Mouse (Mus musculus) adrenal gland, postnatal 14 days (tissue): ENCODE measurements around the gene Ppp4r3a. TPM values are rescaled to one million over a fixed set of nuclear protein-coding genes. Genes with fewer than 3 reads are reported as not detected.
"Not testable (repeated sequence)": the region's sequence is repeated elsewhere in the genome, so short reads cannot be mapped to it uniquely, and the experiment has no call there.

Source experiments
- DNase-seq: peaks from one replicate; pipeline ENCODE4 v3.0.0; 2021; ENCODE audit warnings: mixed read lengths
- long read RNA-seq, 2 experiments: library from polyadenylated mRNA; stranded (forward); transcript quantifications; one replicate each; pipeline ENCODE4 v2.0.0; 2021
- total RNA-seq: library from RNA; stranded (reverse); gene quantifications from 2 replicates; pipeline ENCODE4 v1.2.3, GENCODE M21; 2021

Gene Ppp4r3a
- total RNA-seq = 62.4 and 62.7 TPM in 2 replicates
- long read RNA-seq, experiment 1, full-length matches to known transcripts = 7 of 38 reads
- long read RNA-seq, experiment 1, partial matches to known transcripts = 7 of 38 reads
- long read RNA-seq, experiment 1, other reads (novel, unspliced or antisense) = 24 of 38 reads
- long read RNA-seq, experiment 2, full-length matches to known transcripts = 3 of 31 reads
- long read RNA-seq, experiment 2, partial matches to known transcripts = 5 of 31 reads
- long read RNA-seq, experiment 2, other reads (novel, unspliced or antisense) = 23 of 31 reads

GRCm38 (mm10) chr12:101083076-101083838 lies at the start of gene Ppp4r3a:
Ppp4r3a (minus strand) TSS chr12:101083702.
- DNase-seq = peak; percentile 98

GRCm38 (mm10) chr12:101123013-101123412 lies 39.5 kb upstream of the Ppp4r3a start:
- no peak for DNase-seq

GRCm38 (mm10) chr12:101122066-101122465 lies 38.6 kb upstream of the Ppp4r3a start:
- DNase-seq = not testable (repeated sequence)

GRCm38 (mm10) chr12:101109794-101110585 lies 26.5 kb upstream of the Ppp4r3a start:
- DNase-seq = not testable (repeated sequence)

- DNase-seq = no peak
These were observed 24.2 kb upstream of the Ppp4r3a start for GRCm38 (mm10) chr12:101107722-101108121.

- no peak for DNase-seq
These were observed 22.1 kb upstream of the Ppp4r3a start for GRCm38 (mm10) chr12:101105571-101105970.

GRCm38 (mm10) chr12:101102648-101103047 lies 19.1 kb upstream of the Ppp4r3a start:
- peak; percentile 48 for DNase-seq

GRCm38 (mm10) chr12:101093678-101094077 lies 10.2 kb upstream of the Ppp4r3a start:
- not testable (repeated sequence) for DNase-seq

- DNase-seq = peak; percentile 32
These were observed 6.5 kb upstream of the Ppp4r3a start for GRCm38 (mm10) chr12:101089955-101090354.

- no peak for DNase-seq
These were observed 3.9 kb upstream of the Ppp4r3a start for GRCm38 (mm10) chr12:101087406-101087805.

GRCm38 (mm10) chr12:101084881-101085666 lies 1.6 kb upstream of the Ppp4r3a start:
- no peak for DNase-seq

GRCm38 (mm10) chr12:101084237-101084636 lies 735 bp upstream of the Ppp4r3a start:
- no peak for DNase-seq

- no peak for DNase-seq
These were observed 315 bp upstream of the Ppp4r3a start for GRCm38 (mm10) chr12:101083839-101084195.

GRCm38 (mm10) chr12:101082296-101083075 lies 1.0 kb downstream of the Ppp4r3a start:
- DNase-seq = peak; percentile 73

- DNase-seq = no peak
These were observed 5.5 kb downstream of the Ppp4r3a start for GRCm38 (mm10) chr12:101077955-101078354.

- DNase-seq = no peak
These were observed 8.1 kb downstream of the Ppp4r3a start for GRCm38 (mm10) chr12:101075433-101075832.

GRCm38 (mm10) chr12:101074821-101075429 lies 8.6 kb downstream of the Ppp4r3a start:
- no peak for DNase-seq

GRCm38 (mm10) chr12:101069813-101070212 lies 13.7 kb downstream of the Ppp4r3a start:
- DNase-seq = no peak

GRCm38 (mm10) chr12:101066329-101066728 lies 17.2 kb downstream of the Ppp4r3a start:
- no peak for DNase-seq

- no peak for DNase-seq
These were observed 43.5 kb downstream of the Ppp4r3a start for GRCm38 (mm10) chr12:101039956-101040355.
